Mouse (Mus musculus) adipocyte (in vitro differentiated cells): ENCODE results near the gene Olfr1564.
"Not testable (repeated sequence)": the region's sequence is repeated elsewhere in the genome, so short reads cannot be mapped to it uniquely, and the experiment has no call there.

Source experiments
- DNase-seq: peaks from one replicate; pipeline ENCODE4 v3.0.0-alpha.2; 2016; ENCODE audit warnings: low spot score

Olfr1564 gene

GRCm38 (mm10) chr17:33221590-33221989 is at the start of gene Olfr1564:
Gene Olfr1564, minus strand, starts transcription at chr17:33221690.
- no peak for DNase-seq

- DNase-seq, result no peak
Observed at GRCm38 (mm10) chr17:33268907-33269306, 47.4 kb upstream of the Olfr1564 start.

GRCm38 (mm10) chr17:33264376-33264775 is 42.9 kb upstream of the Olfr1564 start, which contains the start of gene Olfr63:
Gene Olfr63, plus strand, starts transcription at chr17:33264676.
- DNase-seq, result no peak

- not testable (repeated sequence) for DNase-seq
Observed at GRCm38 (mm10) chr17:33255319-33255657, 33.8 kb upstream of the Olfr1564 start.

- DNase-seq, result not testable (repeated sequence)
Observed at GRCm38 (mm10) chr17:33254530-33255318, 33.2 kb upstream of the Olfr1564 start, which contains the start of gene Zfp955a. Gene Zfp955a, minus strand, starts transcription at chr17:33255145.

- DNase-seq, result peak; percentile 43
Observed at GRCm38 (mm10) chr17:33236646-33237045, 15.2 kb upstream of the Olfr1564 start.

- not testable (repeated sequence) for DNase-seq
Observed at GRCm38 (mm10) chr17:33191002-33191401, 30.5 kb downstream of the Olfr1564 start, which contains the start of gene Olfr239. Gene Olfr239, plus strand, starts transcription at chr17:33191302.

- not testable (repeated sequence) for DNase-seq
Observed at GRCm38 (mm10) chr17:33168147-33168546, 53.3 kb downstream of the Olfr1564 start, which contains the start of gene Olfr55. Gene Olfr55, plus strand, starts transcription at chr17:33168447.
